Mouse (Mus musculus): ENCODE measurements around the gene Thap3.

- peak; percentile 97 for TF ChIP-seq CTCF (IDR thresholded peaks at IDR 0.05; ENCODE audit: extremely low read depth, insufficient read depth, low read length)
- TF ChIP-seq POLR2A (IDR thresholded peaks at IDR 0.05; ENCODE audit: extremely low read depth, insufficient read depth, low read length): peak; percentile 25; the same call in 1 of the 2 replicates
These were observed 7.4 kb downstream of the Thap3 start for GRCm38 (mm10) chr4:151981363-151981762.

Data from cortical plate, adult 2 months (tissue).